Mouse (Mus musculus) kidney, adult 2 months (tissue): ENCODE measurements at regions not wholly inside any gene's neighbourhood (a gene's known extent, or its start where the extent isn't known, plus 50 kb on each side); places are given as distances from the start of the nearest gene placed in this dataset.

Experiments used
- DNase-seq: peaks from one replicate; pipeline ENCODE4 v3.0.0; 2021
- H3K27ac ChIP-seq: fragments of 200-500 bp; 2 replicates; pipeline ENCODE4 v1.5.1; 2012; ENCODE audit warnings: low read depth, low read length, control low read depth, inconsistent platforms; ENCODE audit not compliant: insufficient read depth
- H3K27me3 ChIP-seq: fragments of 200-500 bp; replicated peaks from 2 replicates; pipeline ENCODE4 v1.6.1; 2012; ENCODE audit warnings: mild to moderate bottlenecking, moderate library complexity, low read length, inconsistent platforms; ENCODE audit not compliant: control insufficient read depth, insufficient read depth
- H3K36me3 ChIP-seq: fragments of 200-500 bp; 2 replicates; pipeline ENCODE4 v1.6.1; 2012; ENCODE audit warnings: mild to moderate bottlenecking, moderate library complexity, low read length, inconsistent platforms; ENCODE audit not compliant: control insufficient read depth, insufficient read depth
- H3K4me1 ChIP-seq: fragments of 200-500 bp; 2 replicates; pipeline ENCODE4 v1.6.1; 2011; ENCODE audit warnings: low read length; ENCODE audit not compliant: control insufficient read depth, insufficient read depth
- H3K4me3 ChIP-seq: fragments of 200-500 bp; 2 replicates; pipeline ENCODE4 v1.5.1; 2011; ENCODE audit warnings: mild to moderate bottlenecking, low read depth, low read length, control low read depth; ENCODE audit not compliant: insufficient read depth
- CTCF ChIP-seq: fragments of 200-500 bp; conservative IDR thresholded peaks from 2 replicates; pipeline ENCODE4 v1.5.1; 2011; ENCODE audit warnings: low read depth, mild to moderate bottlenecking, control low read depth, low read length, moderate library complexity, mixed read lengths; ENCODE audit not compliant: insufficient read depth, insufficient read length
- POLR2A ChIP-seq: fragments of 200-500 bp; IDR thresholded peaks from one replicate; pipeline ENCODE4 v1.6.1; 2011; ENCODE audit warnings: low read depth, low read length, control low read depth
- WGBS: fragments of 180-500 bp; shearing (Covaris S2); methylation state at CpG from one replicate; pipeline ENCODE4 v1.1.7; 2018; 5-methylcytosine and 5-hydroxymethylcytosine counted together

- no peak for DNase-seq
- H3K27ac ChIP-seq = no peak overlapping the region
- no peaks in the 10 kb centered on the region for H3K36me3 ChIP-seq
- TF ChIP-seq CTCF (no peak), POLR2A (no peak)
- WGBS = 54% methylated on average over 8 of the region's 8 CpGs
- peaks cover 6% of the 10 kb centered on the region; the same call in 1 of the 2 replicates for H3K4me1 ChIP-seq
- H3K4me3 ChIP-seq = no peak overlapping the region
- no peaks in the 10 kb centered on the region for H3K27me3 ChIP-seq
Measured at GRCm38 (mm10) chr9:30770436-30771173, 151.6 kb downstream of the Adamts15 start.

- WGBS = 68% methylated on average over 4 of the region's 4 CpGs
Measured at GRCm38 (mm10) chr9:30769435-30769729, 152.9 kb downstream of the Adamts15 start.

GRCm38 (mm10) chr9:30768665-30769434, 153.4 kb downstream of the Adamts15 start:
- WGBS = 47% methylated on average over 7 of the region's 7 CpGs
- no peak for DNase-seq
- Histone ChIP-seq H3K36me3 (no peaks in the 10 kb centered on the region), H3K4me1 (no peaks in the 10 kb centered on the region), H3K27me3 (no peaks in the 10 kb centered on the region), H3K4me3 (no peak overlapping the region), H3K27ac (no peak overlapping the region)
- TF ChIP-seq CTCF (no peak), POLR2A (no peak)

More at GRCm38 (mm10) chr9:30769435-30769729, 152.9 kb downstream of the Adamts15 start:
- Histone ChIP-seq H3K4me3 (no peak overlapping the region), H3K36me3 (no peaks in the 10 kb centered on the region), H3K4me1 (no peaks in the 10 kb centered on the region), H3K27ac (no peak overlapping the region), H3K27me3 (no peaks in the 10 kb centered on the region)
- TF ChIP-seq CTCF (no peak), POLR2A (no peak)
- no peak for DNase-seq

GRCm38 (mm10) chr9:30766701-30767100, 155.6 kb downstream of the Adamts15 start:
- Histone ChIP-seq H3K27ac (no peak overlapping the region), H3K36me3 (no peaks in the 10 kb centered on the region), H3K27me3 (no peaks in the 10 kb centered on the region), H3K4me1 (no peaks in the 10 kb centered on the region), H3K4me3 (no peak overlapping the region)
- TF ChIP-seq CTCF (no peak), POLR2A (no peak)
- DNase-seq = no peak
- 91% methylated on average over 6 of the region's 6 CpGs for WGBS

- no peaks in the 10 kb centered on the region for H3K36me3 ChIP-seq
- 74% methylated on average over 3 of the region's 3 CpGs for WGBS
- no peaks in the 10 kb centered on the region for H3K4me1 ChIP-seq
- TF ChIP-seq CTCF = no peak
- TF ChIP-seq POLR2A = no peak
- no peak for DNase-seq
- no peak overlapping the region for H3K4me3 ChIP-seq
- no peak overlapping the region for H3K27ac ChIP-seq
- H3K27me3 ChIP-seq = no peaks in the 10 kb centered on the region
Measured at GRCm38 (mm10) chr9:30766171-30766570, 156.1 kb downstream of the Adamts15 start.

- DNase-seq = no peak
- Histone ChIP-seq H3K4me1 (no peaks in the 10 kb centered on the region), H3K27ac (no peak overlapping the region), H3K4me3 (no peak overlapping the region), H3K36me3 (no peaks in the 10 kb centered on the region), H3K27me3 (no peaks in the 10 kb centered on the region)
- 85% methylated on average over 7 of the region's 7 CpGs for WGBS
- no peak for TF ChIP-seq POLR2A
- no peak for TF ChIP-seq CTCF
Measured at GRCm38 (mm10) chr9:30765017-30765569, 157.2 kb downstream of the Adamts15 start.

- Histone ChIP-seq H3K27ac (no peak overlapping the region), H3K4me1 (no peaks in the 10 kb centered on the region), H3K27me3 (no peaks in the 10 kb centered on the region), H3K36me3 (no peaks in the 10 kb centered on the region), H3K4me3 (no peak overlapping the region)
- TF ChIP-seq POLR2A (no peak), CTCF (no peak)
- no peak for DNase-seq
- 88% methylated on average over 1 of the region's 1 CpGs for WGBS
Measured at GRCm38 (mm10) chr9:30762913-30763312, 159.3 kb downstream of the Adamts15 start.
